Mouse (Mus musculus): Measurements from ENCODE around the gene Mag.
"Not testable (repeated sequence)": the region's sequence is repeated elsewhere in the genome, so short reads cannot be mapped to it uniquely, and the experiment has no call there.

The Mag gene

DNA sequence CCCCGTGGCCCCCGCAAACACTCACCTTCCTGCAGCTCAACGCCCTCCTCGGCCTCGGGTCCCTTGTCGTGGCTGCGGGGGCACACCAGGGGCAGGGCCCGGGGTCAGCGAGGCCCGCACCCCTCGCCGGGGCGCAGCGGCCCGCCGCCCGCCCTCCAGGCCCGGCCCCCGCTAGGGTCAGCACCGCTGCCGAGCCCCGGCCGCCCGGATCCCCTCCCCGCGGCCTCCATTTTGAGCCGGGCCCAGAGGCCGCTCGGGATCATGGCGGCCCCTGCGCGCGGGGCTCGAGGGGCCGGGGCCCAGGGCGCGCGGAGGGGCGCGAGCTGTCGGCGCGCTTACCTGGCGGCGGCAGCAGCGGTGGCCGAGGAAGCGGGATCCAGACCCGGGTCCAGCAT, 41.7 kb upstream of the Mag start:
- H3K4me3 ChIP-seq (replicated peaks; ENCODE audit: low read length), result peak overlapping the region; percentile 87
- no peaks in the 10 kb centered on the region for H3K27me3 ChIP-seq (ENCODE audit: insufficient read depth, low read length)
- H3K9me3 ChIP-seq (ENCODE audit: low read length), result no peaks in the 10 kb centered on the region
- H3K36me3 ChIP-seq (ENCODE audit: insufficient read depth, low read length), result peaks cover 74% of the 10 kb centered on the region
- H3K4me1 ChIP-seq (replicated peaks; ENCODE audit: low read depth, low read length), result peaks cover 69% of the 10 kb centered on the region
- TF ChIP-seq POU5F1 (IDR thresholded peaks at IDR 0.05; ENCODE audit: borderline replicate concordance, low read length) (no peak), NANOG (IDR thresholded peaks at IDR 0.05; ENCODE audit: borderline replicate concordance, low read length) (no peak), CTCF (conservative IDR thresholded peaks at IDR 0.05; ENCODE audit: low read length) (no peak)

DNA sequence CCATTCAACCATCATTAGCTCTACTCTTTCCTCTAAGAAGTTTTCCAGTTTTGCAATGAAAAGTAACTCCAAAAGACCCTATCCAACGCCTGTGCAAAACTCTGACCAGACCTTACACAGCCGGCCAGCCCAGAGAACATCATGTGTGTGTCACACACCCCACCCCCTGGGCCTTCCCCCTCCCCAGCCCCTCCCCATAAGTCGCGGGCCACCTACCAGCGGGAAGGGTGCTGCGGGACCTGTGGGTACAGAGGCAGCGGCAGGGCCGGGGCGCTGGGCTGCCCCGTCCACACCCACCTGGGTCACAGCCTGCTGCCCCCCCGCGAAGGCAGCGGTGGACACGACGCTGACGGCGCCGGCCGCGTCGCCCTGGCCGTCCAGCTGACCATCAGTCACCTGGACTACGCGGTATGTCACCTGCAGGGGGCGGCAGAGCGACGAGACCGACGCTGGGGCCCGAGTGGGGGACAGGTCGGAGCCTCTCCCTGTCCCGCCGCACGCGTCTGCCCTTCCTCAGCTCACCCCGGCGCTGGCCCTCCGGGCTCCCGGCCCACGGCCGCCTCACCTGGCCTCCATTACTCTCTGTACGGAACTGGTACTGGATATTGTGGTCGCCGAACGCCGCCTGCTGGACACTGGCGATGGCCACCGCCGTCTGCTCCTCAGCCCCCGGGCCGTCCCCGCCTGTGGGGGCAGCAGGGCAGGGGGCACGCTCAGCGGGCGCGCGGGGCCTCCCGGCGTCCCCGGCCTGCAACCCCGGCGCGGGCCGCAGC, 41.1 kb upstream of the Mag start:
- TF ChIP-seq CTCF (conservative IDR thresholded peaks at IDR 0.05; ENCODE audit: low read length) (no peak), POU5F1 (IDR thresholded peaks at IDR 0.05; ENCODE audit: borderline replicate concordance, low read length) (no peak), NANOG (IDR thresholded peaks at IDR 0.05; ENCODE audit: borderline replicate concordance, low read length) (no peak)
- Histone ChIP-seq H3K9me3 (ENCODE audit: low read length) (no peaks in the 10 kb centered on the region), H3K4me1 (replicated peaks; ENCODE audit: low read depth, low read length) (peaks cover 72% of the 10 kb centered on the region), H3K4me3 (replicated peaks; ENCODE audit: low read length) (peak overlapping the region; percentile 87), H3K27me3 (ENCODE audit: insufficient read depth, low read length) (no peaks in the 10 kb centered on the region), H3K36me3 (ENCODE audit: insufficient read depth, low read length) (peaks cover 74% of the 10 kb centered on the region)

DNA sequence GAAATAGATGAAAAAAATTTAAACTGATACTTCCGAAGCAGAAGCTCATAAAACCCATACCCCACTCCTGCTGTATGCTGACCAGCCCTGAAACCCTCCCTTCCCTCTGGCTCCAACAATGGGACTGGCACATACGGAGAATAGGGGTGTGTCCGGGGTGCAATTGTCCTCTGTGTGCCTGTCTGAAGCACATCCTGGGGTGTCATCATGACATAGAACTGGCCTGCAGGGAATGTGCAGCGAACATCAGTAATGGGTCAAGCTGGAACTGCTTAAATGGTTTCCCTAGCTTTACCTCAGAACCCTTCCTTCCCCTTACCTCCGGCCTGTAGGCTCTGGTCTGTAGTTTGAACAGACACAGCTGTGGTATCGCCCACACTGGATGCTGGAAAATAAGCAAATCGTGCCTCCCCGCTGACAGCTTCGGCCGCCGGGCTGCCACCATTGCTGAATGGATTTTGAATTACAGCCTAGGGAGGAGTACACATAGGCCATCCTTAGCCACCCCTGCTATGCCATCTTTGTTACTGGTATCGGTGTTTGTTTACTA, 40.4 kb upstream of the Mag start:
- TF ChIP-seq NANOG (IDR thresholded peaks at IDR 0.05; ENCODE audit: borderline replicate concordance, low read length) (no peak), POU5F1 (IDR thresholded peaks at IDR 0.05; ENCODE audit: borderline replicate concordance, low read length) (no peak), CTCF (conservative IDR thresholded peaks at IDR 0.05; ENCODE audit: low read length) (no peak)
- no peaks in the 10 kb centered on the region for H3K27me3 ChIP-seq (ENCODE audit: insufficient read depth, low read length)
- peak overlapping the region; percentile 87 for H3K4me3 ChIP-seq (replicated peaks; ENCODE audit: low read length)
- no peaks in the 10 kb centered on the region for H3K9me3 ChIP-seq (ENCODE audit: low read length)
- peaks cover 70% of the 10 kb centered on the region for H3K4me1 ChIP-seq (replicated peaks; ENCODE audit: low read depth, low read length)
- peaks cover 74% of the 10 kb centered on the region for H3K36me3 ChIP-seq (ENCODE audit: insufficient read depth, low read length)

DNA sequence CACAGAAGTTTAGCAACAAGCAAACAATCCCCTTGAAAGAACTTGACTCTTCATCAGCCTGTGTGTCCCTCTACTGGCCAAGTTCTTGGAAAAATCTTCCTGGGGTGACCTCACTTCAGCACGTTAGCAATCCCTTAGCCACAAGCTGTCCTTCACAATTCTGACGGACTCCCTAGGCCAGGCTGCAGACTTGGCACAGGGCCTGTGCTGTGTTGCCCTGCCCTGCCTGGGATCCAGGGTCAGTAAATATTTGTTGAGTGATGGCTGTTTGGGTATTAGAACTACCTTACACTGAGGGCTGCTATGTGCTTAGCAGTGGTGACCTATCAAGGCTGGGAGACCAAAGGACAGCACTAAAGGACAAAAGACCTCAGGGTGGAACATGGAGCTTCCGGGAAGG, 39.4 kb upstream of the Mag start:
- Histone ChIP-seq H3K27me3 (ENCODE audit: insufficient read depth, low read length) (no peaks in the 10 kb centered on the region), H3K36me3 (ENCODE audit: insufficient read depth, low read length) (peaks cover 74% of the 10 kb centered on the region), H3K4me3 (replicated peaks; ENCODE audit: low read length) (no peak overlapping the region), H3K4me1 (replicated peaks; ENCODE audit: low read depth, low read length) (peaks cover 60% of the 10 kb centered on the region), H3K9me3 (ENCODE audit: low read length) (no peaks in the 10 kb centered on the region)
- no peak for TF ChIP-seq POU5F1 (IDR thresholded peaks at IDR 0.05; ENCODE audit: borderline replicate concordance, low read length)
- no peak for TF ChIP-seq CTCF (conservative IDR thresholded peaks at IDR 0.05; ENCODE audit: low read length)
- TF ChIP-seq NANOG (IDR thresholded peaks at IDR 0.05; ENCODE audit: borderline replicate concordance, low read length), result no peak

DNA sequence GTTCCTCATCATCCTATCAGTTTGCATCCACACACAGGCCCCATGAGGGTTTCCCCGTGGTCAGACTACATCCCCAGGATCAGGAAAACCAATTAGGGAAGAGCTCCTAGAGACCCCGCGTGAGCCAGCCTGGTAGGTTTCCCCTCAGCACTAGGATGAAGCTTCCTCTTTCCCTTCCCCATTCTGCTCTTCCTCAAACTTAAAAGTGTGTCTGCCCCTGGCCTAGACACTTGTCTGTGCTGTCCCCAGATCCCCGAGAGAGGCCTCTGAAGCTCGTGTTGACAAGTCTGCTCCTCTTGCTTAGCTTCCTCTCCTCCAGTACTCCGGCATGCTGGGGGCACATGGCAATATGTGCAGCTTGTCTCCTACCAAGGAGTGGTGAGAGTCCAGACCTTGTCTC, 38.8 kb upstream of the Mag start:
- no peak for TF ChIP-seq CTCF (conservative IDR thresholded peaks at IDR 0.05; ENCODE audit: low read length)
- no peak for TF ChIP-seq POU5F1 (IDR thresholded peaks at IDR 0.05; ENCODE audit: borderline replicate concordance, low read length)
- TF ChIP-seq NANOG (IDR thresholded peaks at IDR 0.05; ENCODE audit: borderline replicate concordance, low read length), result no peak
- H3K4me1 ChIP-seq (replicated peaks; ENCODE audit: low read depth, low read length), result peaks cover 54% of the 10 kb centered on the region
- H3K9me3 ChIP-seq (ENCODE audit: low read length), result no peaks in the 10 kb centered on the region
- no peak overlapping the region for H3K4me3 ChIP-seq (replicated peaks; ENCODE audit: low read length)
- peaks cover 72% of the 10 kb centered on the region for H3K36me3 ChIP-seq (ENCODE audit: insufficient read depth, low read length)
- H3K27me3 ChIP-seq (ENCODE audit: insufficient read depth, low read length), result no peaks in the 10 kb centered on the region

DNA sequence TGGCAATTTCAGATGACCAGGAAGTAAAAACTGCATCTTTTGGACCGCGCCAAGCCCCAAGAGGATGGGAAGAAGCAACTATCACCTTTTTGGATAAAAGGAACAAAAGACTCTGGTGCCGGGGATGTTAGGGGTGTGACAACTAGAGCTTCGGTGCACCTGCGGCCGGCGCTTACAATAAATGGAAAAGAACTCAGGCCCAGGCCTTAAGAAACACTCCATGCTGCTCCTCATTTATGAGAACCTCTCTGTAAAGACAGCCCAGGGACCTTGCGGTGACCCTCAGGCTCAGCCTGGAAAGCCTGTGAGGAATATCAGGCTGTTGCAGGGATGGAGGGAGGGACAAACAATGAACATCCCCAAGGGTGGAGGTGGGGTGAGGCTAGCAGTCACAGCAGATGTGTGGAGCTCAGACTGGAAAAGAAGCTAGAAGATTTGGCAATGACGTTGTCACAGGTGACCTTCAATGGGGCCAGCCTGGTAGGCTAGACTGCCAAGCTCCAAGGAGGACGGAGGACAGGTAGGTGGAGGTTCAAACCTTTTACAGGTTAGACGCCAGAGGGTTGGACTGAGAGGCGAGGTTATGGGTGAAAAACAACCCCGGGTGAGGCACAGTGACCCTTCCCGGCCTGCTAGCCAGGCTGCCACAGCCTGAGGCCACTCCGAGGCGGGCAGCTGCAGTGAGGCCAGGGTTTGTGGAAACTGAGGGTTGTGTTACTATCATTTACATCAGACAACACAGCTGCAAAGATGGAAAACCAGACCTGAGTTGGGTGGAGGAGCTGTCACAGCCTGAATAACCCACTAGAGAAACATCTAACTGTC, 38.0 kb upstream of the Mag start:
- TF ChIP-seq CTCF (conservative IDR thresholded peaks at IDR 0.05; ENCODE audit: low read length) (no peak), NANOG (IDR thresholded peaks at IDR 0.05; ENCODE audit: borderline replicate concordance, low read length) (no peak), POU5F1 (IDR thresholded peaks at IDR 0.05; ENCODE audit: borderline replicate concordance, low read length) (no peak)
- H3K9me3 ChIP-seq (ENCODE audit: low read length), result no peaks in the 10 kb centered on the region
- H3K4me1 ChIP-seq (replicated peaks; ENCODE audit: low read depth, low read length), result peaks cover 46% of the 10 kb centered on the region

DNA sequence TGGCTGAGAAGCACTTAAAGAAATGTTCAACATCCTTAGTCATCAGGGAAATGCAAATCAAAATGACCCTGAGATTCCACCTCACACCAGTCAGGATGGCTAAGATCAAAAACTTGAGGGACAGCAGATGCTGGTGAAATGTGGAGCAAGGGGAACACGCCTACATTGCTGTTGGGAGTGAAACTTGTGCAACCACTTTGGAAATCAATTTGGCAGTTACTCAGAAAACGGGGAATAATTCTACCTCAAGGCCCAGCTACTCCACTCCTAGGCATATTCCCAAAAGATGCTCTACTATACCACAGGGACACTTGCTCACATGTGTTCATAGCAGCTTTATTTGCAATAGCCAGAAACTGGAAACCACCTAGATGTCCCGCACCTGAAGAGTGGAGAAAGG, 35.2 kb upstream of the Mag start:
- H3K27me3 ChIP-seq (ENCODE audit: insufficient read depth, low read length), result not testable (repeated sequence)
- H3K4me1 ChIP-seq (replicated peaks; ENCODE audit: low read depth, low read length), result peaks cover 41% of the 10 kb centered on the region

More for the DNA sequence above, 38.0 kb upstream of the Mag start:
- peaks cover 72% of the 10 kb centered on the region for H3K36me3 ChIP-seq (ENCODE audit: insufficient read depth, low read length)
- H3K4me3 ChIP-seq (replicated peaks; ENCODE audit: low read length), result no peak overlapping the region
- H3K27me3 ChIP-seq (ENCODE audit: insufficient read depth, low read length), result no peaks in the 10 kb centered on the region

DNA sequence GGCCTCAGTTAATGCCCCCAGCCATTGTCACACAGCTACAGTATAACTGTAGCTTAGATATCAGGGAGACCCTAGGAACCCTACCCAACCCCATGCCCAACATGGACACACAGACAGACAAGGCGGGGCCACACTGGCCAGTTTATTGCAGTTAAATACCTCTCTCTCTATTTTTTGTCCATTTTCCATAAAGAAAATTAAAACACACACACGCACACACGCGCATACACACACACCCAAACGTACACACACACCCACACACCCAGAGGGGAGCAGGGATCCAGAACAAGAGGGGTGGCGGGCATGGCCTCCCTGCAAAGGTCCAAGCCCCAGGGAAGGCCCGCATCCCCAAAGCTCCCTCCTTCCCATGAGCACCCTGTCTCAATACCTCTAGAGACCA, 31.2 kb upstream of the Mag start:
- H3K9me3 ChIP-seq (ENCODE audit: low read length), result no peaks in the 10 kb centered on the region
- no peak overlapping the region for H3K4me3 ChIP-seq (replicated peaks; ENCODE audit: low read length)
- peaks cover 42% of the 10 kb centered on the region for H3K36me3 ChIP-seq (ENCODE audit: insufficient read depth, low read length)
- peaks cover 4% of the 10 kb centered on the region; the same call in 1 of the 2 replicates for H3K27me3 ChIP-seq (ENCODE audit: insufficient read depth, low read length)
- H3K4me1 ChIP-seq (replicated peaks; ENCODE audit: low read depth, low read length), result peaks cover 8% of the 10 kb centered on the region
- TF ChIP-seq POU5F1 (IDR thresholded peaks at IDR 0.05; ENCODE audit: borderline replicate concordance, low read length) (no peak), CTCF (conservative IDR thresholded peaks at IDR 0.05; ENCODE audit: low read length) (no peak), NANOG (IDR thresholded peaks at IDR 0.05; ENCODE audit: borderline replicate concordance, low read length) (no peak)

More for the DNA sequence above, 35.2 kb upstream of the Mag start:
- not testable (repeated sequence) for H3K9me3 ChIP-seq (ENCODE audit: low read length); H3K4me3 ChIP-seq (replicated peaks; ENCODE audit: low read length)
- peaks cover 82% of the 10 kb centered on the region for H3K36me3 ChIP-seq (ENCODE audit: insufficient read depth, low read length)

DNA sequence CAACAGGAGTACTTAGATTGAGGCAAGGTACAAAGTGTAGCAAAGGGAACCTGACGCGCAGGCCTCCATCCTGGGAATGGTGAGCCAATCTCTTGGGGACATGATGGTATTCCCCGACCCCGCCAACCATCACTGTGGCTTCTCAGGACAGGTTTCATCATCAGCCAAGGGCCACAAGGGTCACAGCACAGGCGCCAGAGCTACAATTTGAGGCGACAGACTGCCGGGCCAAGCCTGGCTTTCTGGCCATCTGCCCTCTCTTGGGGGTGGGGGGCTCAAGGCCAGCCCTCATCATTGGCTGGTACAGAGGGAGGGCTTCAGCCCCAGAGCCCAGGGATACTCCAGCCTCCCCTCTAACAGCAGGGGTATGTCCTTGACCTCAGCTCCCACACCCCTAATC, 30.8 kb upstream of the Mag start:
- H3K4me1 ChIP-seq (replicated peaks; ENCODE audit: low read depth, low read length); H3K27me3 ChIP-seq (ENCODE audit: insufficient read depth, low read length); H3K4me3 ChIP-seq (replicated peaks; ENCODE audit: low read length); H3K9me3 ChIP-seq (ENCODE audit: low read length): not testable (repeated sequence)
- peaks cover 38% of the 10 kb centered on the region for H3K36me3 ChIP-seq (ENCODE audit: insufficient read depth, low read length)

DNA sequence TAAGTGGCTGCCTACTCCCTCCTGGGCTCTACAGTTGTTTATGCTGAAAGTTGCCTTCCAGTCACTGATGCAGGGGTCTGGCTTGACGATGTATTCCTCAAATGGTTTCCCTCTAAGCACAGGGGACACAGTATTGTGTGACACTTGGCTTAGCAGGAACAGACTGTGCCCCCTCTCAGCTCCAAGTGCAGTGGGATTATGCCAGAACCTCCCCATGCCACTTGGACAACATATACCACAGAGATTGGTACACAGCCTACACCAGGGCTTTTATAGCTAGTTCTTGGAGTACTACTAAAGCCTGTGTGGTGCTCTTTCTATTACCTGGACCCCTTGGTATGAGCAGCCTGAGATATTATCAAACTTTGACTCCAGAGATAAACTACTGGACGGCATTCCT, 30.0 kb upstream of the Mag start:
- not testable (repeated sequence) for H3K9me3 ChIP-seq (ENCODE audit: low read length); H3K4me3 ChIP-seq (replicated peaks; ENCODE audit: low read length); H3K27me3 ChIP-seq (ENCODE audit: insufficient read depth, low read length); H3K4me1 ChIP-seq (replicated peaks; ENCODE audit: low read depth, low read length)
- H3K36me3 ChIP-seq (ENCODE audit: insufficient read depth, low read length), result peaks cover 30% of the 10 kb centered on the region

All from E14TG2a.4 (cell line).